Mouse (Mus musculus): ENCODE results near the gene Olfr781.
"Not testable (repeated sequence)": the region's sequence is repeated elsewhere in the genome, so short reads cannot be mapped to it uniquely, and the experiment has no call there.

The Olfr781 gene

DNA sequence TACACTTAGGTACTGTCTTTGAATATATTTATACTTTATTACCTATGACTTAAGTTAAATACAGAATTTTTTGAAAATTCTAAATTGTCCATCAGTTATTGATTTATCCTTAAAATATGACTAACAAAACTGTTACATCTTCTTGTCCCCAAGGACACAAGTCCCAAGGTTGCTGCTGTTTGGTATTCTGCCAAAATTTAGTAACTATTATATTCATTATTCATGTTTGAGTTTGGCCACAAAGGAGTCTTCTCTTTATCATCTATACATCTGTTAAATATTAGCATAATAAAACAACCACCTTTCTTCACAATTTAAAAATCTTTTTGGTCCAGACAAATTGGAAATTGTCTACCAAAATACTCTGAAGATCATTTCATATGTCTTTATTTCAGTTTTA lies at the start of gene Olfr781:
Olfr781 (plus strand) TSS at position 301 of the 400 bp plus-strand sequence.
- no peak for DNase-seq (ENCODE audit: low spot score)

GRCm38 (mm10) chr10:129312973-129313372 lies 15.7 kb upstream of the Olfr781 start:
- not testable (repeated sequence) for DNase-seq (ENCODE audit: low spot score)

- not testable (repeated sequence) for DNase-seq (ENCODE audit: low spot score)
Measured at GRCm38 (mm10) chr10:129313521-129313920, 15.1 kb upstream of the Olfr781 start.

DNA sequence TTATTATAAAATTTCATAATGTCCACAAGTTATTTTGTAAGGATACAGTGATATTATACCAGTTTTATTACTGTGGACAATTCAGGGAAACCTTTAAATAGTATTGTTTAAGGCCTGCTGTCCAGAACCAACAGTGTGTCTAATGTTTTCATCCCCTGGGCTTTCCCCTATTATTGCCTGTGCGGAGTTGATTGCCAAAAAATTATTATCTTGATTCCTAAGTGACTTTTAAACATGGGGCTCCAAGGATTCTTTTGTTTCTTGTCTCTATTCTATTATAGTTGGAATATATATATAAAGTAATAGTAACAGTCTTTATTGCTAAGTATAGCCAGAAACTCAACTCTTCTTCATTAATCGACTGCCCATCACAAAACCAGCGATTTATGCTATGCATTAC lies 10.8 kb upstream of the Olfr781 start, which contains the start of gene Olfr780:
Olfr780 (plus strand) TSS at position 301 of the 400 bp plus-strand sequence.
- DNase-seq (ENCODE audit: low spot score): no peak

DNA sequence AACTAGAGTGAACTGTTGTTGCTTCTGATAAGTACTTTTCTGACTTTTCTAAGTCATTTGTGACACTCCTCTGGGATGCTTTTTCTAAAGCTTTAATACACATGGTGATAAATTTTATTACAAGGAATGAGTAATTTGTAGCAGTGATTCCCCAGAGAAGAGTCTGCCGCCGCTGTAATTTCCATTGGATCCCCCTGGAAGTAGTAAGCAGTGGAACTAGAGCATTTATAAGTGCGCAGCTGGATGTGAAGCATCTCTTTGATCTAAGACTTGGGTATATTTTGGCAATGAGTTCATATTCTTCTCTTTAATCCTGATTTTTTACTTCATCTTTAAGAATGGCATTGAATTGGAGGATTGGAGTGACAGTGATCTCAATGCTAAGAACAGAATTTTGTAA lies 19.9 kb downstream of the Olfr781 start, which contains the start of gene Olfr782:
Olfr782 (plus strand) TSS at position 301 of the 400 bp plus-strand sequence.
- DNase-seq (ENCODE audit: low spot score): no peak

GRCm38 (mm10) chr10:129352475-129352874 lies 23.8 kb downstream of the Olfr781 start:
- not testable (repeated sequence) for DNase-seq (ENCODE audit: low spot score)

GRCm38 (mm10) chr10:129356496-129356895 lies 27.8 kb downstream of the Olfr781 start:
- DNase-seq (ENCODE audit: low spot score): not testable (repeated sequence)

- no peak for DNase-seq (ENCODE audit: low spot score)
Measured at GRCm38 (mm10) chr10:129357307-129357706, 28.7 kb downstream of the Olfr781 start.

GRCm38 (mm10) chr10:129374051-129374450 lies 45.4 kb downstream of the Olfr781 start:
- not testable (repeated sequence) for DNase-seq (ENCODE audit: low spot score)

Data from T-cell, adult 2 months (primary cell).